Mouse (Mus musculus) bone marrow, adult 2 months (tissue): ENCODE data around the gene P4hb.

Source experiments
- CTCF ChIP-seq: fragments of 200-500 bp; IDR thresholded peaks from 2 replicates; pipeline ENCODE4 v1.5.1; 2011; ENCODE audit warnings: low read length, control low read depth; ENCODE audit not compliant: control insufficient read depth, insufficient read depth
- POLR2A ChIP-seq: fragments of 200-500 bp; IDR thresholded peaks from 2 replicates; pipeline ENCODE4 v1.6.1; 2011; ENCODE audit warnings: low read depth, mild to moderate bottlenecking, control low read depth, low read length, borderline replicate concordance; ENCODE audit not compliant: control insufficient read depth

GRCm38 (mm10) chr11:120605667-120606066, 32.6 kb upstream of the P4hb start:
- TF ChIP-seq CTCF (no peak), POLR2A (no peak)
